Mouse (Mus musculus) heart, postnatal 0 days (tissue): ENCODE results near the gene Taldo1.

Experiments used
- CTCF ChIP-seq: IDR thresholded peaks from 2 replicates; pipeline ENCODE4 v1.5.1; 2016; ENCODE audit warnings: antibody characterized with exemption, control low read depth, low read depth
- EP300 ChIP-seq: IDR thresholded peaks from 2 replicates; pipeline ENCODE4 v1.6.1; 2016; ENCODE audit warnings: antibody characterized with exemption, low read depth

DNA sequence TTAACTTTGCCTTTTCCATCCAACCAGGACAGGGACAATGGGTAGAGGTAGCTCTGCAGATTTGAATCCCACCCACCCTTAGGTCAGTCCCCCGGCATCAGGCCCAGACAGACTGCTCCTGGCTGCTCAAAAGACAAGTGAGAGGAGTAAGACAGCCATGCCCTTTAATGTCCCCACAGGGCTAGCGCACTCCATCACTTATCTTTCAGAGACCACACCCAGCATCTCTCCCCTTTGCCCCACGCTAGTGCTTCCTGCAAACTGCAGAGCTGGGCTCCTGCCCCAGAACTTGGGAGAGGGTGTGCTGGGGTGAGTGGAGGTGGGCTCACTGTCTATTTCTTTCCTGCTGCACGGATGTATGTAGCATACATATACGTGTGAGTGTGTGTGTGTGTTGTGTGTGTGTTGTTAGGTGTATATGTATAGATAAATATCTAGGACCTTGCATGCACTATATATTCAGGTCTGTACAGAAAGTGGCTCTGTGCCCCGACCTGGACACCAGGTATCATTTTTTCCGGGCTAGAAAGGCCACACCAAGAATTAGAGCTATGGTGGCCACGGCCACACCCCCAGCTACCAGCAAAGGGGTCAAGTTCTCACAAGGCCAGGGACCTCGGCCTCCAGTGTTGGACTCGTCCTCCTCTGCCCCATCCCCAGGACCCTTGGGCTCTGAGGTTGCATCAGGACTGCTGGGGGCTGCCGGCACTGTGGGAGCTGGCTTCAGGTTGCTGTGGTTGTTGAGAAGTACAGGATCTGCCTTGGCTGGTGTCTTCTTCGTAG lies 35.1 kb downstream of the Taldo1 start:
- TF ChIP-seq CTCF (no peak), EP300 (no peak)
